Mouse (Mus musculus): ENCODE results near the gene Ank2.

DNA sequence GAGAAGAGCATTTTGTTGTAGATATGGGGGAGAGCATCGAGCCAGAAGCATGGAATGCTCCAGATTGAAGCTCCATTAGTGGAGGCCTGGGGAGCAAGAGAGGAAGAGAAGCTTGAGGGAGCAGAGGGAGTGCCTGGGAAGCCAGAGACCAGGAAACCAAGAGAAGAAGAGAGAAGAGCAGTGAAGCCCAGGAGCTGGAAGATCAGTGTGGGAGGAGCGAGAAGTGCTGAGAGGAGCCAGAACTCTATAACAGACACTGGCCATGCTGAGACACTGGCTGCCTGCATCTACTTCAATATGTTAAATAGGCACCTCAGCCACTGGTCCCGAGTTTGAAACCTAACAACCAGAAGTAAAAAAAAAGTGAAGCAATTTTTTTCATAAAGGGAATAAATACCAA is 234.0 kb downstream of the Ank2 start:
- TF ChIP-seq CTCF (IDR thresholded peaks at IDR 0.05; ENCODE audit: borderline replicate concordance, control insufficient read depth, extremely low read depth, insufficient read depth, low read length, poor library complexity) (no peak), POLR2A (IDR thresholded peaks at IDR 0.05; ENCODE audit: control insufficient read depth, extremely low read depth, insufficient read depth, low read length, poor library complexity) (no peak)

Data from thymus, adult 2 months (tissue).